Mouse (Mus musculus): Measurements from ENCODE around the gene Tenm3.

- TF ChIP-seq TAL1 (conservative IDR thresholded peaks at IDR 0.05; ENCODE audit: low read depth, low read length) (no peak), CTCF (IDR thresholded peaks at IDR 0.05; ENCODE audit: low read depth, low read length) (no peak), GATA2 (IDR thresholded peaks at IDR 0.05; ENCODE audit: borderline replicate concordance, low read depth, low read length) (no peak), GATA1 (IDR thresholded peaks at IDR 0.05; ENCODE audit: borderline replicate concordance, low read length) (no peak), POLR2AphosphoS5 (IDR thresholded peaks at IDR 0.05; ENCODE audit: insufficient replicate concordance, low read depth, low read length) (no peak)
Measured at GRCm38 (mm10) chr8:48572941-48573340, 270.8 kb downstream of the Tenm3 start.

Data from G1E (cell line).